Mouse (Mus musculus) cerebellum, adult 8-10 months (tissue): ENCODE measurements around the gene Pygo1.

Experiments used
- DNase-seq: peaks from one replicate; pipeline ENCODE4 v3.0.0; 2022

Pygo1 gene

DNA sequence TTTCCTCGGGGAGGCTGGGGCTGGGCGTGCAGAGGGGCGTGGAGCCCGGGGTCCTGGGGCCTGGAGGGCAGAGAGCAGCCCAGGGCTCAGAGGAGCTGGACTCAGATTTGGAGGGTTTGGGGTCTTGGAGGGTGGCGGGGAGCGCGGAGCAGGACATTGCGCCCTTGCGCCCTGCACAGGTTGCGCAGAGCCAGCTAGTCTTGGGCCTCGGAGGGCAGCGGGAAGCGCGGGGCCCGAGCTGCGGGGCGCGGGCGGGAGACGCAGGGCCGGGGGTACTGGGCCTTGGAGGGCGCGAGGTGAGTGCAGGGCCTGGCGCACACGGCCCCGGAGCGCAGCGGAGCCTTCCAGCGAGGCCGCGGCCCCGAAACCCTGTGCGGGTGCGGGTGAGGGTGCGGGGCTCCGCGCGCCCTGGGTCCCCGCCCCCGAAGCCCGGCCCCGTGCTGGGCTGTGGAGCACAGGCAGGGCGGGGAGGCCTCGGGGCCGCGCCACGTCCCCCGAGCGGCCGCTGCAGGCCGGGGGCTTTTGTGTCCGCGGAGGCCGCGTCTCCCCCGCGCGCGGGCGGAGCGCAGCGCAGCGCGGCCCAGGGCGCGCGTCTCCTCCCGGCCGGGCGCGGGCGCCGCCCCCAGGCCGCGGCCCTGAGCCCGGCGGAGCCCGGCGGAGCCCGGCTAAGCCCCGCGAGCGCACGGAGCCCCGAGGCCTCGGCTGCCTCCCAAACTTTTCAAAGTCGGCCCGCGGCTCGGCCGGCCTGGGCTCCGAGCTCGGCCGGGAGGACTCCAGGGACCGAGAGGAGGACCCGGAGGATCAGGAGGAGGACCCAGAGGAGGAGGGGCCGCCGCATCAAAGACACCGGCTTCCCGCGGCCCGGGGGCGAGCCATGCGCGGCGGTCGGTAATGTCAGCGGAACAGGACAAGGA, at the start of gene Pygo1:
Pygo1 (plus strand) TSS at position 625 of the 914 bp plus-strand sequence.
- peak; percentile 25 for DNase-seq

DNA sequence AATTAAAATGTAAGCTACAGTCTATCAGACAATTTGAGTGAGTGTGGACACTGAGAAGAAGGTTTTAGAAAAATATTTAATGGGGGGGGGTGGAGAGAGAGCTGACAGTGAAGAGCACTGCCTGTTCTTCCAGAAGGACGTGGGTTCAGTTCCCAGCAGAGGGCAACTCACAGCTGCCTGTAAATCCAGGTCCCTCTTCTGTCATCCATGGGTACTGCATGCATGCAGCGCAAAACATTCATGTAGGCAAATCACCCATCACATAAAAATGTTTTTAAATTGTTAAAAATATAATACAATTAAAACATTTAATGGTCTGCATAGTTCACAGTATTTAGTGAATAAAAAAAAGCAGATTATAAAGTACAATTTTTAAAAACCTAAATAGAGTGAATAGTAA, 49.6 kb upstream of the Pygo1 start:
- no peak for DNase-seq

DNA sequence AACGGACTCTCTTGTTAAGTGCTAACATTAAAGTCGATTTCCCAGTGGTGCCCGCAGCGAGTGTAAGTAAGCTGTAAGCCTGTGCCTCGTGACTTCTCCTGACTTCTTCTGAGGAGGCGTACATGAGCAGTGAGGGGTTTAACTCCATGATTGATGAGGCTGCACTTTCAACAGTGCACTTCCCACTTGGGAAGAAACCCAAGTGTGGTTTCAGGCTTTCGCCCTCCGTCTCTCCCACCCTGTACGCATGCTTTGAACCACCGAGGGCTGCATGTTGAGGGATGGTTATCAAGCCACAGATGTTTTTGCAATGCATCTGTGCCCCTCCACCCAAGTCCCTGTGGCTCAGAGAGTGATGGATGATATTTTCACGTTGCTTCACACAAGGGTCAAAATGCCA, 47.5 kb upstream of the Pygo1 start:
- no peak for DNase-seq

DNA sequence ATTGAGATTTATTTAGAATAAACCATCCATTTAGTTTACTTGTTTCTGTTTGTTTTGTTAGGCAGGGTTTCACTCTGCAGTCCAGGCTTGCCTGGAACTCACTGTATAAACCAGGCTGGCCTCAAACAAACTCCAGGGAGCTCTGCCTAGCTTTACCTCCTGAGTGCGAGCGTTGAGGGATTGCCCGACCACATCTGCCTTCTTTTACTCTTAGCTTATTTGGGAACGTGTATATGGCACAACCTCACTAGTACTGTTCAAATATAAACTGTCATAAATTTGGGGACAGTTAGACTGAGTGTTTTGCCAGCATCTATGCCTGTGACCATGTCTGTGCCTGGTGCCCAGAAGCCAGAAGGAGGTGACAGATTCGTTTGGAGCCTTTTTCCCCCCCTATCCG, 46.8 kb upstream of the Pygo1 start:
- DNase-seq, result no peak

DNA sequence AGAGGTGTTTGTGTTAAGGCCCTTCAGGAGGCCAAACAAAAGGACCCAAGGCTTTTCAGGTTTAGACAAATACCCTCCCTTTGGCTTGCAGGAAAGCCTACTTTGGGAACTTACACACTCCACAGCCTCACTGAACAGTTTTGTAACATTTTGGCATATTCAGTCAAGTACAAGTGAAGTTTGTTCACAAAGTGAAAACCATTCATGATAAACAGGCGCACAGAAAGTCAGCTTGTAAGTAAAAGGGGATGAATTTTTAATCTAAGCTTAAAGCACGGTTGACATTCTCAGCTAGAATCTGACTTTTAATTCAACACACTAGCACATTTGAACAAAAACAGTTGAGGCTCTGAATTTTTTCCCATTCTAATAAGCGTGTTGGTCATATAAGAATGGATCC, 45.8 kb upstream of the Pygo1 start:
- DNase-seq, result no peak

DNA sequence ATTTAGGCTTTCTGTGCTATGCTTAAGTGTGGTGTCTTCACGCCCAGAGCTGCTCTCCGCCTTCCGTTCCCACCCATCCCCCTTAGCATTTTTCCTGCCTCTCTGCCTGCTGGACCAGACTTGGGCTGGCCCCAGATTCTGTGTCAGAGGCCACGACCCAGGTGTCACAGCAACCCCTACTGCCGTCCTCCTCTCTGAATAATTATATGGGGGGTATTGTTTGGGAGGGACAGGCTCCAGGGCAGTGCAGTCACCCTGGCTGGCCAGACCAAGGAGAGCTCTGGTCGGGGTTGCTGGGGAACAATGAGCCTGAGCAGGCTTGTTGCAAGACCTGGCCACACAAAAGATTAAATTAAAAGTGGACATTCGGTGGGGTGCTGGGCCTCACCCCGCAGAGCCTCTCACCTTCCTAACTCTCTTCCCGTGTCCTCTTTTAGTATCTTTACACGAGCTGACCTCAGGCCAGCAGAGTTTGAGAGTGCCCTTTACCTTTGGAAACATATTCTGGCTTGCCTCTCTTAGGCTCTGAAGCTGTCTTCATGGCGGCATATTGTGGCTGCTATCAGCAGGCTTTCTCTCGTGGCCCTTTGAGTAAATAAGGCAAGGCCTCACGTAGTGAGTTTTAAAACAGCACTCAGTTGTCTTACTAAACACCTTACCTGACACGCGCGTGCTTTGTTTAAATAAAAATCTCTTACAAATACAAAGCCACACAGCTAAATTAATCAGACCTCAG, 45.1 kb upstream of the Pygo1 start:
- no peak for DNase-seq

DNA sequence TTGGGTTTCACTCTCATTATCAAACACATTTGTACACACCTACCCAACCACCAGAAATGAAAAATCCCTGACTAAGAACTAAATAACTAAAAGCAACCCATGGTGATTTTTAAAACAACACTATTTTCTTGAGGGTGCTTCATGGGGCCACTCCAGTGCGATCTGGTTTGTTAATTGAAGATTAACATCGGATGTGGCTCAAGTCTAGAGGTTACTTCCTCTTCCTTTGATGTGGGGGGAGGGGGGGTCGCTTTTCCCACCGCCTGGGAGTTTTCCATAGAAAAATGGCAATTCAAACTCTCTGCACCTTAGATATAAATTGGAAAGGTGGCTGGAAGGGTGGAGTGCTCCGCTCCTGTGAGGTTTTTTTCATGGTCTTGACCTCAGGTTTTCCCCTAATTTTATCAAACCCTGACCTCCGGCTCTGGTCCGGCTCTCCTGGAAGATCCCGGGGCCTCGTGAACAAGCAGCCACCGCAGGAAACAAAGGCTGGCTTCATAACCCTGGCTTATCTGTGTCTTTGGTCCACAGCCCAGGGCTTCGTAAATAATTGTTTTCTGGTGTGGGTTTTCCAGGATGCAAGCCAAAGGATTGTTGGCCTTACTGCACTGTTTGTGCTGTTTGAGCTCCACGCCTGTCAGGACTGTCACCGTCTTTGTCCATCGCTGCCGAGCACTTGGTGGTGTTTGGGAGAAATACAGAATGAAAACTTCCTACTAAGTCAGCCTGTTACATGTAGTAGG, 44.2 kb upstream of the Pygo1 start:
- no peak for DNase-seq

DNA sequence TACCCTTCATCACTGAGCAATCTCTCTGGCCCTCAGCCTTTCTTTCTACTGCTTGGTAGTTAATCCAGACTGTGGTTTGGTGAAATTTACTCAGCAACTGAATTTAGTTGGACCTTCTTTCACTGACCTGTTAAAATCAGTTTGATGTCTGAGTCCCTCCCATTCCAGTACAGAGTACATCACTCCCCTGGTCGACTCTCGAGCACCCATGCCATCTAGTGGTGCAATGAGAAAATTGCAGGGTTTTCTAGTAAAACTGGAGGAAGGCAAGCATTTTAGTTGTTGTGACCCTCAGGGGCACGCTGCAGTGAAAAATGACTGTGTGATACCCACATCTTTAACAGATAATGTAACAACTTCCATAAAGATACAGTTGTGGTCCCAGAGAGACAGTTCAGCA, 41.5 kb upstream of the Pygo1 start:
- DNase-seq, result peak; percentile 27

DNA sequence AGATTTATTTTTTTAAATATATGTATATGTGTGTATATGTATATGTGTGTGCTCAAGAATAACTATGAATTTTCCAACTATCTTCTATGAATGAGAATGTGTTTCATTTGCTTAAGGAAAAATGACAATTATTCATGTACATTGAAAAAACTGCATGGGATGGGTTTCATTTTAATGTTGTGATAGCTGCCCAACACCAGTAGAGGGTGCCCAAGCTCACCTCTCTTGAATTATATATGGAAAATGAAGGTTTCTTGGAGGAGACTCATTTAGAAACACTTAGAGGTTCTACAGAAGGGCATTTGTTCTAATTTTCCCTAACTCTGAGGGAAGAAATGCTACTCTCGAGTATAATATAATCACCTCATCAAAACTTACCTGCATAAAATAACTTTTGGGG, 35.7 kb upstream of the Pygo1 start:
- DNase-seq, result no peak

DNA sequence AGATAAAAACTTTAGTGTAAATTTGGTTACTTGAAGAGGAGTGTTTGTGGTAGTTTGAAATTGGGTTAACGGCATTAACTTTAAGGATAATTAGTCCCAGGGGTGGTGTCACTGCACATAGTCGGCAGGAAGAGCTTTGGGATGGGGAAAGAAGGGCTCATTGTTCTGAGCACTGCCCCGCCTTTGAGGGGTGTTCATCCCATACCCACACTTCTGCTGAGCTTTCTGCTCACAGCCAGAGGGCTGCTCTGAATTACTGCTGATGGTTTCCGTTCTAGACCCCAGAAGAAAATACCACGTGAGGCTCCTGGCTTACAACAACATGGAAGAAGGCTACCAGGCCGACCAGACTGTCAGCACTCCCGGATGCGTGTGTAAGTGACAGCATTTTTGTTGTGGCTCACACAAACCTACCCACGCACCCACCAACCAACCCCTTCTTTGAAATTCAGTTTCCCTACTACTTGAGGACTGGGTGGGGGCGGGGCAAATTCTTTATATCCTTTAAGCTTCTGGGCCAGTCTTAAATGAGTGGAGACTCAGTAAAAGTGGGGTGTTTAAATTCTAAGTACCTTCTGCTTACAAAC, 34.9 kb upstream of the Pygo1 start:
- no peak for DNase-seq

DNA sequence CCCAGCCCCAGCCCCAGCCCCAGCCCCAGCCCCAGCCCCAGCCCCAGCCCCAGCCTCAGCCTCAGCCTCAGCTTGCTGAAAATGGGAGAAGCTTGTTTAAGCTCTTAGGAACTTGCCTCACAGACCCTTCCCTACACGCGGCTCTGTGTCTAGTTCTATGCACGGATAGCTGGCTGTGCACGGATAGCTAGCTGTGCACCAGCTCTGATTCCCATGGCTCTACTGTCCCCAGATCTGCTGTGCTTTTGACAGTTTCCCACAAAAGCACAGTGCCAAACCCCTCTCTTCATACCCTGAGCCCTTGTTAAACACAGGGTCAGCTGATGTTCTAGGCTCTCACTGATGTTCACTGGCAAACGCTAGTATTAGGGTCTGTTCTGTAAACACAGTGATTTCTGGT, 32.7 kb upstream of the Pygo1 start:
- DNase-seq, result no peak

DNA sequence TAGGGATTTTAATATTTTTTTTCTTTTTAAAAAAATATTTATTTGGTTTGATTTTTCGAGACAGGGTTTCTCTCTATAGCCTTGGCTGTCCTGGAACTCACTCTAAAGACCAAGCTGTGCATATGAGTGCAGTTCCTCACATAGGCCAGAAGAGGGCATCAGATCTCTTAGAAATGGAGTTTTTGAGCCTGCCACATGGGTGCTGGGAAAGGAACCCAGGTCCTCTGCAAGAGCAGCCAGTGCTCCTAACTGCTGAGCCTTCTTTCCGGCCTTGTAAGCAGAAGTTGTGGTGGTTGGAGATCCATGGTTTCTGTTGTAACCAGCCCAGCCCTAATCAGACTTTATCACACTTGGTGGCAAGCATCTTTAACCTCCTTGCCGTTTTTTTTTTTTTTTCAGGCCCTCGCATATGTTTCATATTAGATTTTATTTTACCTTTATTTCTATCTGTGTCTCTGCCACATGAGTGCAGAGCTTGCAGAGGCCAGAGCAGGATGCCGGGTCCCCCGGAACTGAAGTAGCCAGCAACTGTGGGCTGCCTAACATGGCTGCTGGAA, 30.6 kb upstream of the Pygo1 start:
- no peak for DNase-seq

DNA sequence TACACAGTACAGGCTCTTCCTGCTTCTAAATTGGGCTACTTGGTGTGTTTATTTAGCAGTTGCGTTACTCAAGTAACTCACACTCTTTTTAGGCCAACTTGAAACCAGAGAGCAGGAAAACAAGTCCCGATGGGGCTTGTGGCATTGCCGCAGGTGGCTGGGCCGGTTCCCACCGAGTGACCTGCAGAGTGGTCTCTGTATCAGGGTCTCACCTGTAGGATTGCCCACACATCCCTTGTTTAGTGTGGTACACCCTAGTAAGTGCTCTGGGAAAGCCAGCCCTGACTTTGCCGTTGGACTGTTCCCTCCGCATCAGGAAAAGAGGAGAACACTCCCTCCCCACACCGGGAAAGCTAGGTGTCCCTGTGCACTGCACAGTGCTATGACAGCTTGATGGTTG, 23.4 kb upstream of the Pygo1 start:
- DNase-seq, result no peak

DNA sequence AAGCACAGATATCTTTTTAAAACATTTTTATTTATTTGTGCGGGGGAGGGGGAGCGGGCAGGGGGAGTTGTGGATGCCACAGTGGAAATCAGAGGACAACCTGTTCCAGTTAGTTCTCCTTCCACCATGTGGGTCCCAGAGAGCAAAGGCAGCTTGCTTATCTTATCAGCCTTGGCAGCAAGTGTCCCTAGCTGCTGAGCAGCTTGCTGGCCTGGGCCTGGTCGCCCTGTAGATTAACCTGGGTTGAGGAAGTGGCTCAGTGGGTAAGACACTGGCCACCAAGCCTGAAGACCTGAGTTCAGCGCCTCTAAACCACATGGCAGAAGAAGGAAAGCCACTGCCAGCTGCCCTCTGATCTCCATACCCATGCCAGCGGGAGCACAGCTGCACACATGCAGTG, 22.8 kb upstream of the Pygo1 start:
- DNase-seq, result no peak

DNA sequence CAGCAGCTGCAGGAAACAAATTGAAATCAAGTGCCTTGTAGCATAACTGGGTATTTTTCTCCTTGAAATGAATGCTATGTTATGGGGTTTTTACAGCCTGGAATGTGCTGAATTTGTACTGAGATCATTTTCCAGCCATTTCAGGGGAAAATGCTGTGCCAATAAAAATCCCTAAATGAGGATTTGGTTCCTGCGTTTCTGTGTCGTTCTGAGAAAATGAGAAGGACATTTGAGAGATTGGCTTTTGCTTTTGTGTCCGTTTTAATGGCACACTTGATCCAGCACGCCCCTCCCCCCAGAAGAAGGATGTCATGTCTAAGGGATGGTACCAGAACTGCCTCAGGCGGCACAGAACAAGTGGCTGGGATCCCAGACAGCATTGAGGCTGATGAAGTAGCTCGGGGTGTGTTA, 18.7 kb upstream of the Pygo1 start:
- no peak for DNase-seq

DNA sequence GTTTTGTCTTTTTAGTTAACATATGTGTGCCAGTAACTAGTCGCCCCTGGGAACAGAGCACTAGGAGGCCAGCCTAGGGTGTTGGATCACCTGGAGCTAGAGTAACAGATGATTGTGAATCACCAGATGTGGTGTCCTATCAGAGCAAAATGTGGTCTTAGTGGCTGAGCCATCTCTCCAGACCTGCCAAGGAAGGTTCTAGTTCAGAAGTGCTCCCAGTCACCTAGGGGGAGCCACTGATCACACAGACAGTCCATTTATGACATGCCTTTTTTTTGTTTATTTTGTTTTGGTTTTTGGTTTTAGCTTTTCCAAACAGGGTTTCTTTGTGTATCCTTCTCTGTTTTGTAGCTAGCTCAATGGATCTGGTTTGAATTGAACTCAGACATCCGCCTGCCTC, 14.1 kb upstream of the Pygo1 start:
- no peak for DNase-seq

DNA sequence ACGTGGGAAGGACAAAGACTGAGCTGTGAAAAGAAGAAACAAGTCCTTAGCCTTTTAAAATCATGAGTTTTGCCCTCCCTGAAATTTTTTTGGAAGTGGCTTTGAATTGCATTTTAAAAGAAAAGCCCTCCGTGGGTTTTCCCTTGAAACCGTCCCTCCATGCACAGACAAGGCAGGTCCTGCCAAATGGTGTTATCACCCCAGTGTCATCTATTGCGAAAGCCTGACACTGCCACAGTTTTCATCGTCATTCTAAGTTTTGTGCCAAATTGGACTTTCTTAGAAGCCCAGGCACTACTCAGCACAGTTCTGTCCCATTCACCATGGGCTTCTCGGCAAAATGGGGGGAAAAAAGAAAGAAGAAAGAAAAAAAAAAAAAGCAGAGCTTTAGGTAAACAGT, 11.9 kb upstream of the Pygo1 start:
- no peak for DNase-seq

DNA sequence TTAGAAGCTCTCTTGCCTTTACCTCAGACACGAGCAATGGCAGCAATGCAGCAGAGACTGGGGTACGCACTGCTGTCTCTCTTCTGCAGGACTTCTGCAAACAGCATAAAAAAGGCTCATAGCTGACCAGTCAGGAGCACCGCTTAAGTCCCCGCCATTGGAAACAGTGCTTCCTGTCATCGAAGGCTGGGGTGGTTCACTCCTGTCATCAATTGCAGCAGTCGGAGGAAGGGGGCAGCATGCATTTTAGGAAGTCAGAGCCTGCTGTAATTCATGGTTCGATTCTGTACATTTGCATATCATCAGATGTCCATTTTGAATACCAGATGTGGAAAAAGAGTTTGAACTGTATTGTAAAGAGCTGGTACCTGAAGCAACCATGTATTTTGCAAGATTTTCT, 9.7 kb upstream of the Pygo1 start:
- no peak for DNase-seq

DNA sequence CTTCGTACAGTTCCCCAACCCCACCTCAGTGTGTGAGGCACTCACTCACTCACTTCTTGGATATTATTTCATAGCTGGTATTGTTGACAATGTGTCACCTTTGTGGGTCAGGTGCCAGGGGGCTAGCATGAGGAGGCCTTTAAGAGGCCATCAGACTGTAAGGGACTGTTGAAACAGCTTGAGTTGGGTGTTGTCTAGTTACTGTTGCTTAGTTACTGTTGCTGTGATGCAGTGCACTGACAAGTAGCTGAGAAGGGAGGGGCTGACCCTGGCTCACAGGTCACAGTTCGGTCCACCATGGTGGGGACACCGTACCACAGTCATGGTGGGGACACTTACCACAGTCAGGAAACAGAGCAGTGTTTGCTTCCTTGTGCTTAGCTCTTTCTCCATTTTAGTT, 2.4 kb upstream of the Pygo1 start:
- DNase-seq, result no peak

DNA sequence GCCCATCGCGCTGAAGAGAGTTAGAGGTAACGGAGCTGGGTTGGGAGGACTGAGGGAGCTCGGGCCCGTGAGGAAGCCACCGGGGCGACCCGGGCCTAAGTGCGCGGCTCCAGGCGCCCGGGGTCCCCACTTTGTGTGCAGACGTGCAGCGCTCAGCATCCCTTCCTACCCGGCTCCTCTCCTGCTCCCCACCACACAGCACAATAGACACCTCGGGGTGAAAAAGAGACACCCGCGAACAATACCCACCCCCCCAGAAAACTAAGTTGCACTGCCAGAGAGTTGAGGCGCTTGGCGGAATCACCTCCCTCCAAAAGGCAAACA, 452 bp downstream of the Pygo1 start:
- no peak for DNase-seq

DNA sequence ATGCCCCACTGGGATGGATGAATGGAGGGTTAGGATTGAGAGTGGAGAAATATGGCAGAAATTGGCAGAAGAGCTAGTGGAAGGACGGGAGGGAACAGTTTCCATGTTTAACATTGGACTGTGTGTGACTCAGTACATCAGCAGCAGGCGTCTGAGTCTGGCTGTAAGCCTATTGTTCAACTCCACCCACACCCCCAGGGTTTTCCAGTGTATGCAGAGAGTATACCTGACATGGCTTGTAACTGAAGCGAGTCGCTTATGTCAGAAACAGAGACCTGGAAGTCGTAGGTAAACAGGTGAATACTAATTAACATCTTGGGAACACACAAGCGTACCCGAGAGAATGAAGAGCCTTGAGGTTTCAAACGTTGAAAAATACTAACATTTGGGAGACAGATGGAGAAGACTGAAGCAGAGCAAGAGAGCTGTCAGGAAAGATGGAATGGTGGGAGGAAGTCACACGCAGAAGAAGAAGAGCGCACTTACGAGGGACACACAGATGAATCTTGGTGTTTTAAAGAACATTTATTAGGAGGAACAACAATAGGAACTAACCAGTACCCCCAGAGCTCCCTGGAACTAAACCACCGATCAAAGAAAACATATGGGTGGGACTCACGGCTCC, 5.8 kb downstream of the Pygo1 start:
- no peak for DNase-seq

DNA sequence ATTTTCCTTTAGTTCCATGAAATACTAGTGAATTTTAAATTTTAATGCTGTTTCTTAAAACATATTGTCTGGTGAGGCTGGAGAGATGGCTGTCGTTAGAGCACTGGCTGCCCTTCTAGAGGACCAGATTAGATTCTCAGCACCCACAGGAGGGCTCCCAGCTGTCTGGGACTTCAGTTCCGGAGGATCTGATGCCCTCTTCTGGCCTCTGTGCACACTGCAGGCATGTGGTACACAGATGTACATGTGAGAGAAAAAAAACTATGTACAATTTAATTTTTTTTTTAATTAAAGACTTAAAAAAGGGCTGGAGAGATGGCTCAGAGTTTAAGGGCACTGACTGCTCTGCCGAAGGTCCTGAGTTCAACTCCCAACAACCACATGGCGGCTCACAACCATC, 9.9 kb downstream of the Pygo1 start:
- DNase-seq, result no peak

DNA sequence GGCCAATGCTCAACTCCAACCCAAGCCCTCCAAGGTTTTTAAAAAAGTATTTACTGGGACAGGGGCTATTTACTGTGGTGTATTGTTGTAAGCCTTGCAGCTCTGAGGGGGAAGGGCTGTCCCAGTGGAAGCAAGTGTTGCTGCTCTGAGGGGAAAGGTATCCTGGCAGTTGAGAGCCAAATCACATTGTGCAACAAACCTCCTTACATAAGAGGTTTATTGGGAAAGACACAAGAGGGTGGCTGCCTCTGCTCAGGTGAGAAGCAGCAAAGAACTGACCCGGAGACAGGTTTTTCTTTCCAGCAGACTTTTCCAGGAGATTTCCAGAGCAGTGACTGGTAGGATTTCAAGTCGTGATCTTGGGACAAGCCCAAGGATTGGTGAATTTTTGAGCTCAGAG, 10.9 kb downstream of the Pygo1 start:
- DNase-seq, result no peak
